7 mouse cellular contexts compared by ENCODE assay signal in genomic region chrX:169973806-169974205, GRCm38 (mm10). TPM values are rescaled to one million over a fixed set of nuclear protein-coding genes. Genes with fewer than 3 reads are reported as not detected.
DNase-seq lines count a peak whose midpoint lies in the region; ATAC-seq and TF ChIP-seq lines count a peak whose summit lies in the region.
"Not testable (repeated sequence)": the region's sequence is repeated elsewhere in the genome, so short reads cannot be mapped to it uniquely, and the experiment has no call there.

No protein-coding gene starts in this region.

- H3K4me1 ChIP-seq in forebrain, embryonic 14.5 days (ENCODE audit: control insufficient read depth, insufficient read depth, low read length); hindbrain, postnatal 0 days (ENCODE audit: insufficient read depth, low read length); midbrain, embryonic 14.5 days (ENCODE audit: control insufficient read depth, insufficient read depth, low read length): not testable (repeated sequence)

- H3K9me3 ChIP-seq in forebrain, embryonic 14.5 days (replicated peaks; ENCODE audit: control insufficient read depth, low read length); hindbrain, postnatal 0 days (ENCODE audit: low read length): not testable (repeated sequence)
- H3K9me3 ChIP-seq in midbrain, embryonic 14.5 days (ENCODE audit: control insufficient read depth, low read length) = peaks cover 11% of the 10 kb centered on the region

- ATAC-seq in forebrain, embryonic 14.5 days; hindbrain, postnatal 0 days; midbrain, embryonic 14.5 days (ENCODE audit: low FRiP score, low TSS enrichment): not testable (repeated sequence)

- DNase-seq in NIH3T3 (ENCODE audit: low read depth) = peak; percentile 48
- peak; percentile 4 for DNase-seq in c-Kit-positive CD71-positive TER-119-negative erythroid progenitor cells, embryonic 14.5 days (ENCODE audit: low read depth)
- peak; percentile 7 for DNase-seq in forebrain, embryonic 14.5 days (ENCODE audit: low spot score)
- peak; percentile 15 for DNase-seq in hindbrain, postnatal 0 days (ENCODE audit: low spot score)
- DNase-seq in left cerebral cortex, adult 11 months (ENCODE audit: low spot score) = peak; percentile 43
- peak; percentile 4 for DNase-seq in midbrain, embryonic 14.5 days
- peak; percentile 40 for DNase-seq in skeletal muscle tissue, adult 2 months (ENCODE audit: low read depth, low spot score)

- not testable (repeated sequence) for H3K27me3 ChIP-seq in forebrain, embryonic 14.5 days (replicated peaks; ENCODE audit: control insufficient read depth, insufficient read depth, low read length); hindbrain, postnatal 0 days (ENCODE audit: insufficient read depth, low read length); midbrain, embryonic 14.5 days (ENCODE audit: control insufficient read depth, insufficient read depth, low read length)

- peaks cover 26% of the 10 kb centered on the region for H3K36me3 ChIP-seq in forebrain, embryonic 14.5 days (ENCODE audit: control insufficient read depth, insufficient read depth, low read length)
- H3K36me3 ChIP-seq in hindbrain, postnatal 0 days (ENCODE audit: insufficient read depth, low read length); midbrain, embryonic 14.5 days (ENCODE audit: control insufficient read depth, insufficient read depth, low read length): not testable (repeated sequence)

- not testable (repeated sequence) for H3K4me2 ChIP-seq in forebrain, embryonic 14.5 days (ENCODE audit: low read length); hindbrain, postnatal 0 days (ENCODE audit: low read depth, low read length); midbrain, embryonic 14.5 days (ENCODE audit: low read length)

- WGBS in forebrain, embryonic 14.5 days = 69% methylated on average over 3 of the region's 3 CpGs
- 77% methylated on average over 3 of the region's 3 CpGs for WGBS in hindbrain, postnatal 0 days
- WGBS in midbrain, embryonic 14.5 days = 73% methylated on average over 3 of the region's 3 CpGs

- not testable (repeated sequence) for TF ChIP-seq CTCF in hindbrain, postnatal 0 days (IDR thresholded peaks at IDR 0.05; ENCODE audit: low read depth)

- not testable (repeated sequence) for H3K9ac ChIP-seq in forebrain, embryonic 14.5 days (ENCODE audit: low read length); hindbrain, postnatal 0 days (replicated peaks; ENCODE audit: low read length); midbrain, embryonic 14.5 days (replicated peaks; ENCODE audit: low read length)

- H3K4me3 ChIP-seq in forebrain, embryonic 14.5 days (ENCODE audit: low read depth, low read length); hindbrain, postnatal 0 days (ENCODE audit: low read length); midbrain, embryonic 14.5 days (replicated peaks; ENCODE audit: low read depth, low read length): not testable (repeated sequence)

- not testable (repeated sequence) for H3K27ac ChIP-seq in forebrain, embryonic 14.5 days (ENCODE audit: low read depth, low read length); hindbrain, postnatal 0 days; midbrain, embryonic 14.5 days (replicated peaks; ENCODE audit: low read depth, low read length)

RNA-seq across cellular contexts. Expression of gene Gm21887, which starts 35.7 kb away (rescaled TPM):
- polyA plus RNA-seq in forebrain, embryonic 14.5 days (2014; fragmentation: Nextera tagmentation; extraction: Ambion mirVana) = 77.4 and 108 TPM in 2 replicates
- total RNA-seq in hindbrain, postnatal 0 days (2014; rRNA removed) = 8.3 and 87.1 TPM in 2 replicates
- 194 and 245 TPM in 2 replicates for polyA plus RNA-seq in hindbrain, postnatal 0 days (2015; fragmentation: Nextera tagmentation; extraction: Ambion mirVana)
- 126 and 339 TPM in 2 replicates for polyA plus RNA-seq in midbrain, embryonic 14.5 days (2014; fragmentation: Nextera tagmentation; extraction: Ambion mirVana)
